Mouse (Mus musculus) E14TG2a.4 (cell line): ENCODE measurements around the gene Slc50a1.

Experiments used
- CTCF ChIP-seq: conservative IDR thresholded peaks from 2 replicates; pipeline ENCODE4 v1.5.1; 2014; ENCODE audit warnings: low read length
- NANOG ChIP-seq: IDR thresholded peaks from 2 replicates; pipeline ENCODE4 v1.6.1; 2014; ENCODE audit warnings: borderline replicate concordance, low read length, mixed read lengths
- POU5F1 ChIP-seq: IDR thresholded peaks from 2 replicates; pipeline ENCODE4 v1.6.1; 2014; ENCODE audit warnings: low read length, borderline replicate concordance

GRCm38 (mm10) chr3:89291874-89292273 lies 21.5 kb upstream of the Slc50a1 start:
- no peak for TF ChIP-seq CTCF
- TF ChIP-seq POU5F1: no peak
- no peak for TF ChIP-seq NANOG
